Mouse (Mus musculus) urinary bladder, postnatal 25 days (tissue): Measurements from ENCODE around the gene Ralgapa1.
A peak's percentile ranks its signal among the peaks of the same experiment; 100 is the strongest.

Experiments used
- DNase-seq: peaks from one replicate; pipeline ENCODE4 v3.0.0; 2022; ENCODE audit warnings: low spot score

The Ralgapa1 gene

GRCm38 (mm10) chr12:55820661-55821314, at the start of gene Ralgapa1:
Gene Ralgapa1 (minus strand): TSS chr12:55821167.
- DNase-seq: peak; percentile 82

- DNase-seq: no peak
Observed at GRCm38 (mm10) chr12:55869622-55870322, 48.8 kb upstream of the Ralgapa1 start.

GRCm38 (mm10) chr12:55867738-55868137, 46.8 kb upstream of the Ralgapa1 start:
- DNase-seq: no peak

- no peak for DNase-seq
Observed at GRCm38 (mm10) chr12:55860631-55861030, 39.7 kb upstream of the Ralgapa1 start.

GRCm38 (mm10) chr12:55859409-55860349, 38.7 kb upstream of the Ralgapa1 start:
- DNase-seq: no peak

GRCm38 (mm10) chr12:55850650-55851049, 29.7 kb upstream of the Ralgapa1 start:
- no peak for DNase-seq

- no peak for DNase-seq
Observed at GRCm38 (mm10) chr12:55847851-55848250, 26.9 kb upstream of the Ralgapa1 start.

- DNase-seq: no peak
Observed at GRCm38 (mm10) chr12:55846741-55847140, 25.8 kb upstream of the Ralgapa1 start.

GRCm38 (mm10) chr12:55837495-55837894, 16.5 kb upstream of the Ralgapa1 start:
- no peak for DNase-seq

- peak; percentile 84 for DNase-seq
Observed at GRCm38 (mm10) chr12:55836199-55836951, 15.4 kb upstream of the Ralgapa1 start, which contains the start of gene Brms1l. Gene Brms1l (plus strand): TSS chr12:55836324.

- no peak for DNase-seq
Observed at GRCm38 (mm10) chr12:55835857-55836198, 14.9 kb upstream of the Ralgapa1 start.

GRCm38 (mm10) chr12:55834891-55835290, 13.9 kb upstream of the Ralgapa1 start:
- DNase-seq: no peak

GRCm38 (mm10) chr12:55833906-55834625, 13.1 kb upstream of the Ralgapa1 start:
- DNase-seq: no peak

GRCm38 (mm10) chr12:55832961-55833360, 12.0 kb upstream of the Ralgapa1 start:
- no peak for DNase-seq

GRCm38 (mm10) chr12:55831101-55831500, 10.1 kb upstream of the Ralgapa1 start:
- DNase-seq: peak; percentile 63

- DNase-seq: no peak
Observed at GRCm38 (mm10) chr12:55825537-55825936, 4.6 kb upstream of the Ralgapa1 start.

- no peak for DNase-seq
Observed at GRCm38 (mm10) chr12:55824027-55824426, 3.1 kb upstream of the Ralgapa1 start.

GRCm38 (mm10) chr12:55820119-55820660, 777 bp downstream of the Ralgapa1 start:
- DNase-seq: peak; percentile 27

- no peak for DNase-seq
Observed at GRCm38 (mm10) chr12:55816488-55816887, 4.5 kb downstream of the Ralgapa1 start.

- no peak for DNase-seq
Observed at GRCm38 (mm10) chr12:55805035-55805434, 15.9 kb downstream of the Ralgapa1 start.

GRCm38 (mm10) chr12:55801131-55801530, 19.8 kb downstream of the Ralgapa1 start:
- no peak for DNase-seq
